ENCODE assay signal across 24 mouse cellular contexts in the genomic region with DNA sequence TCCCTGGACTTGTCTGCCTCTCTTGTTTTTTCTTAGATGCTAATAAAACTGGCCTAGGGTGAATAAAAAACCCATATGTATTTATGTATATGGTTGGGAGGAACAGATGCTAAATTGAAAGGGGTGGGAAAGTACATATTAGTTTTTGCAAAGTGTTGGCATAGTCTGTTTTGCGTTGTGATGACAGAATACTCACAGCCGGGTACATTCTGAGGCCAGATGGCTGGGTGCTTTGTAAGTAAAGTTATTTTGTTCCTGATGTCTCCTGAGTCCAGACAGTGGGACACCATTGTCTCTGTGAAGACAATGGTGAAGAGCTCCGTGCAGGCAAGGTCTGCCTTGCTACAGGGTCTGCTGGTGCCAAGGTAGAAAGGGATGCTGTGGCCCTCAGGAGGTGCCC. TPM values are rescaled to one million over a fixed set of nuclear protein-coding genes. Genes with fewer than 3 reads are reported as not detected.
A peak's percentile ranks its signal among the peaks of the same experiment; 100 is the strongest.
DNase-seq lines count a peak whose midpoint lies in the region; ATAC-seq and TF ChIP-seq lines count a peak whose summit lies in the region.
"Had no signal": no experiment of that assay in that cellular context is flagged by ENCODE, and none has a peak within 500 bp of the region (broad histone marks: within the 10 kb centered on the region; RNA-seq: fewer than 3 reads in every experiment).

No protein-coding gene starts in this region.

- WGBS in forebrain, embryonic 14.5 days, result 53% methylated on average over 3 of the region's 3 CpGs
- 81% methylated on average over 3 of the region's 3 CpGs for WGBS in forebrain, embryonic 11.5 days
- 43% methylated on average over 3 of the region's 3 CpGs for WGBS in forebrain, postnatal 0 days

- H3K9me3 ChIP-seq in forebrain, embryonic 14.5 days (replicated peaks; ENCODE audit: control insufficient read depth, low read length), result no peaks in the 10 kb centered on the region
- no peaks in the 10 kb centered on the region for H3K9me3 ChIP-seq in forebrain, embryonic 11.5 days (ENCODE audit: control insufficient read depth, low read length)
- H3K9me3 ChIP-seq in forebrain, postnatal 0 days (ENCODE audit: low read length), result no peaks in the 10 kb centered on the region
- H3K9me3 ChIP-seq: embryonic facial prominence, embryonic 13.5 days; heart, embryonic 10.5 days; hindbrain, embryonic 10.5 days had no signal

- H3K36me3 ChIP-seq in forebrain, embryonic 14.5 days (ENCODE audit: control insufficient read depth, insufficient read depth, low read length), result peaks cover 27% of the 10 kb centered on the region
- no peaks in the 10 kb centered on the region; the same call in 1 of the 2 replicates for H3K36me3 ChIP-seq in forebrain, embryonic 11.5 days (ENCODE audit: control insufficient read depth, insufficient read depth, low read length)
- peaks cover 19% of the 10 kb centered on the region for H3K36me3 ChIP-seq in forebrain, postnatal 0 days (ENCODE audit: insufficient read depth)

- no peak for TF ChIP-seq CTCF in layer of hippocampus, adult 2 months (conservative IDR thresholded peaks at IDR 0.05)
- no peak for TF ChIP-seq CTCF in forebrain, postnatal 0 days (IDR thresholded peaks at IDR 0.05; ENCODE audit: low read depth)

- peak; percentile 63 for DNase-seq in forebrain, embryonic 14.5 days (ENCODE audit: low spot score)
- no peak for DNase-seq in forebrain, embryonic 11.5 days (ENCODE audit: low spot score)
- DNase-seq in layer of hippocampus, adult 2 months (ENCODE audit: low spot score in 2 of 2), result peak; percentile 53 to 66
- DNase-seq in layer of hippocampus, adult 9-10 months (ENCODE audit: low spot score), result no peak
- peak; percentile 52 for DNase-seq in forebrain, postnatal 0 days
- peak; percentile 33 for DNase-seq in telencephalon, adult 2 months (ENCODE audit: low read depth, low spot score)
- DNase-seq in right cerebral cortex, postnatal 36 days (ENCODE audit: low spot score in 2 of 2), result no peak
- no peak for DNase-seq in ovary, adult 18-20 months (ENCODE audit: low spot score)
- DNase-seq: adrenal gland, postnatal 10 days; cerebellum, adult 18-20 months; cerebellum, adult 9-11 months; cerebellum, postnatal 36 days; gastrocnemius, postnatal 10 days; heart, adult 18-20 months; heart, postnatal 14 days had no signal

- H3K9ac ChIP-seq in forebrain, embryonic 14.5 days (ENCODE audit: low read length), result no peak overlapping the region
- H3K9ac ChIP-seq in forebrain, embryonic 11.5 days (ENCODE audit: low read length), result no peak overlapping the region
- no peak overlapping the region for H3K9ac ChIP-seq in forebrain, postnatal 0 days
- H3K9ac ChIP-seq: embryonic facial prominence, embryonic 13.5 days; hindbrain, embryonic 14.5 days had no signal

- no peaks in the 10 kb centered on the region for H3K27me3 ChIP-seq in forebrain, embryonic 14.5 days (replicated peaks; ENCODE audit: control insufficient read depth, insufficient read depth, low read length)
- no peaks in the 10 kb centered on the region for H3K27me3 ChIP-seq in forebrain, embryonic 11.5 days (ENCODE audit: control insufficient read depth, insufficient read depth, low read length)
- no peaks in the 10 kb centered on the region for H3K27me3 ChIP-seq in forebrain, postnatal 0 days (ENCODE audit: insufficient read depth, low read length)
- H3K27me3 ChIP-seq: embryonic facial prominence, embryonic 13.5 days had no signal

- H3K4me3 ChIP-seq in forebrain, embryonic 14.5 days (ENCODE audit: low read depth, low read length), result no peak overlapping the region
- no peak overlapping the region for H3K4me3 ChIP-seq in forebrain, embryonic 11.5 days (ENCODE audit: low read depth, low read length)
- H3K4me3 ChIP-seq in layer of hippocampus, adult 2 months, result no peak overlapping the region
- no peak overlapping the region for H3K4me3 ChIP-seq in forebrain, postnatal 0 days (ENCODE audit: low read depth, low read length)
- H3K4me3 ChIP-seq: embryonic facial prominence, embryonic 13.5 days; heart, embryonic 10.5 days; hindbrain, embryonic 10.5 days had no signal

- peak; percentile 35; the same call in 1 of the 2 replicates for ATAC-seq in forebrain, embryonic 14.5 days
- ATAC-seq in forebrain, embryonic 11.5 days (replicated peaks; ENCODE audit: low FRiP score), result no peak
- peak; percentile 42 for ATAC-seq in forebrain, postnatal 0 days

- H3K4me2 ChIP-seq in forebrain, embryonic 14.5 days (ENCODE audit: low read length), result no peak overlapping the region
- no peak overlapping the region for H3K4me2 ChIP-seq in forebrain, embryonic 11.5 days (ENCODE audit: low read depth, low read length, severe bottlenecking)
- no peak overlapping the region for H3K4me2 ChIP-seq in forebrain, postnatal 0 days (ENCODE audit: low read depth)
- H3K4me2 ChIP-seq: embryonic facial prominence, embryonic 13.5 days; hindbrain, embryonic 14.5 days had no signal

- H3K27ac ChIP-seq in forebrain, embryonic 14.5 days (ENCODE audit: low read depth, low read length), result no peak overlapping the region; the same call in 1 of the 2 replicates
- no peak overlapping the region for H3K27ac ChIP-seq in forebrain, embryonic 11.5 days (ENCODE audit: low read depth, low read length)
- H3K27ac ChIP-seq in layer of hippocampus, adult 2 months, result peak overlapping the region; percentile 79
- H3K27ac ChIP-seq in forebrain, postnatal 0 days (ENCODE audit: low read depth, low read length), result 0 out of 2 replicates have a peak overlapping the region, but pooled peaks have one; percentile 10
- H3K27ac ChIP-seq: embryonic facial prominence, embryonic 13.5 days; heart, embryonic 10.5 days; hindbrain, embryonic 14.5 days had no signal

- peaks cover 8% of the 10 kb centered on the region for H3K4me1 ChIP-seq in forebrain, embryonic 14.5 days (ENCODE audit: control insufficient read depth, insufficient read depth, low read length)
- H3K4me1 ChIP-seq in forebrain, embryonic 11.5 days (replicated peaks; ENCODE audit: control insufficient read depth, insufficient read depth, low read length), result peaks cover 6% of the 10 kb centered on the region; the same call in 1 of the 2 replicates
- H3K4me1 ChIP-seq in forebrain, postnatal 0 days (ENCODE audit: insufficient read depth), result peaks cover 5% of the 10 kb centered on the region; the same call in 1 of the 2 replicates

RNA-seq across cellular contexts. Expression of gene Rnf8, which starts 29.9 kb away (rescaled TPM):
- 89.7 and 96.7 TPM in 2 replicates for polyA plus RNA-seq in forebrain, embryonic 14.5 days (2014; fragmentation: Nextera tagmentation; extraction: Ambion mirVana)
- 112 and 124 TPM in 2 replicates for polyA plus RNA-seq in forebrain, embryonic 11.5 days (2014; fragmentation: Nextera tagmentation; extraction: Ambion mirVana)
- 10 to 100 TPM; 48.6 to 50.7 TPM for total RNA-seq in layer of hippocampus, adult 2 months (2021)
- total RNA-seq in forebrain, postnatal 0 days (2014; rRNA removed), result 49.0 and 50.3 TPM in 2 replicates
- polyA plus RNA-seq in forebrain, postnatal 0 days (2015; fragmentation: Nextera tagmentation; extraction: Ambion mirVana), result 60.2 and 68.8 TPM in 2 replicates

RNA-seq across cellular contexts. Expression of gene Gm28043, which starts 29.9 kb away (rescaled TPM):
- 1.9 and 2.4 TPM in 2 replicates for polyA plus RNA-seq in forebrain, embryonic 14.5 days (2014; fragmentation: Nextera tagmentation; extraction: Ambion mirVana)
- 3.5 and 5.0 TPM in 2 replicates for polyA plus RNA-seq in forebrain, embryonic 11.5 days (2014; fragmentation: Nextera tagmentation; extraction: Ambion mirVana)
- total RNA-seq in layer of hippocampus, adult 2 months (2021), result 1 to 10 TPM; 5.3 to 5.8 TPM
- total RNA-seq in forebrain, postnatal 0 days (2014; rRNA removed), result 6.2 and 7.0 TPM in 2 replicates
- polyA plus RNA-seq in forebrain, postnatal 0 days (2015; fragmentation: Nextera tagmentation; extraction: Ambion mirVana), result 1.3 and 2.3 TPM in 2 replicates

RNA-seq across cellular contexts. Expression of gene Tmem217, which starts 32.6 kb away (rescaled TPM):
- polyA plus RNA-seq in forebrain, embryonic 14.5 days (2014; fragmentation: Nextera tagmentation; extraction: Ambion mirVana), result 0.25 TPM in 1 of 2 replicates, not detected in the other
- 0.55 and 0.71 TPM in 2 replicates for polyA plus RNA-seq in forebrain, embryonic 11.5 days (2014; fragmentation: Nextera tagmentation; extraction: Ambion mirVana)
- total RNA-seq in layer of hippocampus, adult 2 months (2021), result not detected
- not detected in 2 replicates for total RNA-seq in forebrain, postnatal 0 days (2014; rRNA removed)
- polyA plus RNA-seq in forebrain, postnatal 0 days (2015; fragmentation: Nextera tagmentation; extraction: Ambion mirVana), result 0.16 and 0.74 TPM in 2 replicates
- total RNA-seq: adrenal gland, postnatal 10 days; gastrocnemius, postnatal 10 days; gastrocnemius, postnatal 4 days; heart, adult 18-20 months; heart, postnatal 14 days had no signal
- polyA plus RNA-seq: C2C12 had no signal

RNA-seq across cellular contexts. Expression of gene Tbc1d22b, which starts 35.2 kb away (rescaled TPM):
- 18.4 and 21.3 TPM in 2 replicates for polyA plus RNA-seq in forebrain, embryonic 14.5 days (2014; fragmentation: Nextera tagmentation; extraction: Ambion mirVana)
- polyA plus RNA-seq in forebrain, embryonic 11.5 days (2014; fragmentation: Nextera tagmentation; extraction: Ambion mirVana), result 20.9 and 21.9 TPM in 2 replicates
- 10 to 100 TPM; 39.8 to 41.7 TPM for total RNA-seq in layer of hippocampus, adult 2 months (2021)
- 35.5 and 38.8 TPM in 2 replicates for total RNA-seq in forebrain, postnatal 0 days (2014; rRNA removed)
- 22.4 and 29.3 TPM in 2 replicates for polyA plus RNA-seq in forebrain, postnatal 0 days (2015; fragmentation: Nextera tagmentation; extraction: Ambion mirVana)

RNA-seq across cellular contexts. Expression of gene Gm17657, which starts 35.3 kb away (rescaled TPM):
- not detected in 2 replicates for polyA plus RNA-seq in forebrain, embryonic 14.5 days (2014; fragmentation: Nextera tagmentation; extraction: Ambion mirVana)
- not detected in 2 replicates for polyA plus RNA-seq in forebrain, embryonic 11.5 days (2014; fragmentation: Nextera tagmentation; extraction: Ambion mirVana)
- total RNA-seq in layer of hippocampus, adult 2 months (2021), result not detected
- total RNA-seq in forebrain, postnatal 0 days (2014; rRNA removed), result not detected in 2 replicates
- polyA plus RNA-seq in forebrain, postnatal 0 days (2015; fragmentation: Nextera tagmentation; extraction: Ambion mirVana), result not detected in 2 replicates
- total RNA-seq: adrenal gland, postnatal 10 days; adrenal gland, postnatal 4 days; gastrocnemius, postnatal 10 days; gastrocnemius, postnatal 4 days; heart, adult 18-20 months; heart, postnatal 14 days had no signal
- polyA plus RNA-seq: C2C12; embryonic facial prominence, embryonic 13.5 days; frontal cortex, adult 2 months; heart, embryonic 10.5 days; heart, embryonic 14.5 days; hindbrain, embryonic 10.5 days; hindbrain, embryonic 14.5 days had no signal

Comparison
In these comparisons a context has a peak if more than half of its experiments do, and no peak if none do; other contexts are left out.
1. DNase-seq: peak in forebrain, embryonic 14.5 days (single experiment), layer of hippocampus, adult 2 months (2 of 2), forebrain, postnatal 0 days (single experiment) and telencephalon, adult 2 months (single experiment); none in forebrain, embryonic 11.5 days (single experiment), layer of hippocampus, adult 9-10 months (single experiment), right cerebral cortex, postnatal 36 days (0 of 2) and ovary, adult 18-20 months (single experiment).
2. H3K27ac ChIP-seq: peak in layer of hippocampus, adult 2 months (single experiment) and forebrain, postnatal 0 days (single experiment); none in forebrain, embryonic 14.5 days (single experiment) and forebrain, embryonic 11.5 days (single experiment).